Mouse (Mus musculus): ENCODE measurements at regions not wholly inside any gene's neighbourhood (a gene's known extent, or its start where the extent isn't known, plus 50 kb on each side); places are given as distances from the start of the nearest gene placed in this dataset.
"Not testable (repeated sequence)": the region's sequence is repeated elsewhere in the genome, so short reads cannot be mapped to it uniquely, and the experiment has no call there.

DNA sequence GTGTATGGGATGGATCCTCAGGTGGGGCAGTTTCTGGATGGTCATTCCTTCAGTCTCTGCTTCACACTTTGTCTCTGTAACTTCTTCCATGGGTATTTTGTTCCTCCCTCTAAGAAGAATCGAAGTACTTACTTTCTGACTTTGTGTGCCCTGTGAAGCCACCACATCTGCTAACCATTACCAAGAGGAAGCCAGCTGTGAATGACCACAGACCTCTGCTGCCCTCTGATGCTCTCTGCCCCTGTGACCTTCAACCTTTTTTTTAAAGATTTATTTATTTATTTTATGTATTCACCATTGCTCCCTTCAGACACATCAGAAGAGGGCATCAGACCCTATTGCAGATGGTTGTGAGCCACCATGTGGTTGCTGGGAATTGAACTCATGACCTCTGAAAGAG lies 475.7 kb upstream of the Gulo start:
- not testable (repeated sequence) for DNase-seq (ENCODE audit: low spot score in 2 of 2)

DNA sequence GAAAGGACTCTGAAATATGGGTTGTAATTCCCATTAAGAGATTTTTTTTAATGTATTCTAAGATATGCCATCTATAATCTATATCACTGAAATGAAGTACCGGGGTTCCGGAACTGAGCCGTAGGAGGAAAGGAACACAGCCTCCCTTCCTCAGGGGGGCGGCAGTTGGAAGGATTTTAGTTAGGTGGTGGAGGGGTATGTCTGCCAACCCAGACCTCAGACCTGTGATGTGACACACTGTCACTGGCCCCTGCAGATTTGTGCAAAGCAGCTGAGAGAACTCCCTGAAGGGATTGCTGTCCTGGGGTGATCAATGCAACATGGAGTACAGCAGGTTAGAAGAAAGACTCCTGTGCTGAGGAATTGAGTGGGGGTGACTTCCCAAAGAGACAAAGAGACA lies 470.2 kb upstream of the Gulo start:
- DNase-seq (ENCODE audit: low spot score in 2 of 2): peak in 1 of 2 experiments; percentile 19

DNA sequence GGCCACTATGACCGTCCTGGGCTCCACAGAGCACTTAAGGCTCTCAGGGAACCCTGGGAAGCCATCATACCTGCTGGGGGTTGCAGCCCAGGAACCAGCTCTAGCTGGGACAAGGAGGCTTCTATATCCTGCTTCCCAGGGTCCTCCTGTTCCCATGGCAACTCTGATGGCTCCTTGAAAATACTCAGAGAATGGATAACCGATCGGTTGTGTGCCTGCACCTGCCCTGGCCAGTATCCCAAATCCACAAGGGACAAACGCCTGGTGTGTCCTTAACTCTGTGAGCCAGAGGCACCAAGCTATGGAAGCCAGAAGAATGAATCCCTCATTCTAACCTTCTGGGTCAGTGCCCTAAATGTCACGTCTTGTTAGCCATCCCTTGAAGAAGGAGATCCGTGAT lies 469.6 kb upstream of the Gulo start:
- peak; percentile 43 to 62 for DNase-seq (ENCODE audit: low spot score in 2 of 2)

DNA sequence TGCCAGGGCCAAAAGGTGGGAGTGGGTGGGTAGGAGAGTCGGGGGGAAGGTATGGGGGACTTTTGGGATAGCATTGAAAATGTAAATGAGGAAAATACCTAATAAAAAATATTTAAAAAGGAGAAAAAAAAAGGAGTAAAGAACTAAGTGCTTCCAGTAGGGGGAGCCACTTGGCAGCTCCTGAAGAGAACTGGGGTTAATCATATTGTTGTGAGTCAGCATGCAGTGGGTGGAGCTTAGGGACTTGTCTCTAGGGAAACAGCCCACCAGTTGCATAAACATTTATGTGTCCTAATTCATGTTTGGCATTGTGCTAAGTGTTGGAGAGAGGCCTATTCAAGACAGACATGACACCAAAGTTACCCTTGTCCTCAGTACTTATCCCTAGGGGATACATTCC lies 466.0 kb upstream of the Gulo start:
- DNase-seq (ENCODE audit: low spot score in 2 of 2): no peak

DNA sequence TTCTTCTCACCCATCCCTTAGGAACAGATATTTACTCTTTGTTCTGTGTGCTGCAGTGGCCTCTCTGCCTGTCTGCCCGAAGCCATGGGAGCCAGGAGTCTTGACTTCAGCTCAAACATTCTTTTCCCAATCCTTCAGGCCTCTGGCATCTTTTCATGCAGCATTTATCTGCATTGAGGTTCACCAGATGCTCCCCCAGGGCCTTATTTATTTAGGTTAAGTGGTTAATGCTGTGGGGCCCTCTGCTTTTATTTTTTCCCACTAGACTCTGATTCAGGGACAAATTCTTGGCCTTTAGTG lies 464.2 kb upstream of the Gulo start:
- DNase-seq (ENCODE audit: low spot score in 2 of 2): no peak

DNA sequence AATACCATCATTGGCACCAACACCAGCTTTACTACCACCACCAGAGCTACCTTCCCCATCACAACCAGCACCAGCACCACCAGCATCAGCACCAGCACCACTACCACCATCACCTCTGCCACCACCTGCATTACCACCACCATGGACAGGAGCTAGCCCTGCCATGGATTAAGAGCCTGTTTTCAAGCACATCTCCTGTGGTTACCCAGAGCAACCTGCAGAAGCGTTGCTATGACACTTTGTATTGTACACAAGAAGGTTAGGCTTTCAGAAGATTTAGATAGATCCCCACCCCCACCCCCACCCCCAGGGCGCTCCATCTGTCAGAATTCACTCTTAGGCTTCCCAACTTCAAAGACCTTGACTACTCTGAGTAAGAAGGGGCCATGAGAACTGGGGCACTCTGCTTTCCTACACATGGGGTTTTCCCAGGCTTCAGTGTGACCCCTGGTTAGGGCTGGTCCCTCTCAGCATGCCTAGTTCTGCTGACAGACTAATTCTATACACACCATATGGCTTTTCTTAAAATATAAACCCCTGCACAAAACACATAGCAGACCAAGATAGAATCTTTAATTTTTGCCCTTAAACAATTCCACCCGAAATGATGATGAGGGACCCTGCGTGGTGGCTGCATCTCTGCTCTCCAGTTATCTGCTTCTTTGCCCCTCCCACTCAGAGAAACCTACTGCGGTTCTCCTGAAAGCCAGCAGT lies 463.7 kb upstream of the Gulo start:
- DNase-seq (ENCODE audit: low spot score in 2 of 2): peak; percentile 38 to 44

DNA sequence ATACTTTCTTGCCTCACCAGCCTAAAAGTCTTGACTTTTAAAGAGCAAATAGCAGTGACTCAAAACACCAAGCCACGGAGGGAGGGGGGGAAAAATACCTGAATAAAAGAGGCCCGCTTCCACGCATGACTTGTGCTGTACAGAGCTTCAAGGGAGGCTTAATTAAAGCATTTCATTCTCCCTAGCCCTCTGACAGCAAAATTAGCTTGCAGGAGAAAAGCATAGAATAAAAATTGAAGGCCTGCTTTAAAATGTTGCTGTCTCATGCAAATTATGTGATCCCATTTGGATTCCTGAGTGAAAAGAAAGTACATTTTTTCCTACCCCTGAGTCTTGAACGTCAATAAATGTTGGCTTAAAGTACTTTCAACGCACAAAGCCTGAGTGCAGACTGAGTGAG lies 453.1 kb upstream of the Gulo start:
- DNase-seq (ENCODE audit: low spot score in 2 of 2): no peak

DNA sequence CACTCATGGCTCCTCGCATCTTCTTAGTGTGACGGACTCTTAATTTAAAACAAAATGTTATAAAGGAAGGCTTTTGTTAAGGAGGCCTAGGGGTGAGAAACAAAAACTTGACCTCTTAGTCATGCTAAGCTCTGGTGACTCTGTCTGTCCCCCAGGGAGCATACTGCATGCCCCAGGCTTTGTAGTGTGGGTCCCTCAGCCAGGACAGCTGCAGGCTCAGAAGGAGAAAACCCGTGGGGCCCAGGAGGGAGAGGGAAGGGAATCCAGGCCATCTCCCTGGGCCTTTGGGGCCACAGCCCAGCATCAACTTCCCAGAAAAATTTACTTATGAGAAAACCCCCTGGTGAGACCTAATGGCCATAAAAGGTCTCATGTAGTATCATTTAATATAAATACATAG lies 451.8 kb upstream of the Gulo start:
- DNase-seq (ENCODE audit: low spot score in 2 of 2): no peak

DNA sequence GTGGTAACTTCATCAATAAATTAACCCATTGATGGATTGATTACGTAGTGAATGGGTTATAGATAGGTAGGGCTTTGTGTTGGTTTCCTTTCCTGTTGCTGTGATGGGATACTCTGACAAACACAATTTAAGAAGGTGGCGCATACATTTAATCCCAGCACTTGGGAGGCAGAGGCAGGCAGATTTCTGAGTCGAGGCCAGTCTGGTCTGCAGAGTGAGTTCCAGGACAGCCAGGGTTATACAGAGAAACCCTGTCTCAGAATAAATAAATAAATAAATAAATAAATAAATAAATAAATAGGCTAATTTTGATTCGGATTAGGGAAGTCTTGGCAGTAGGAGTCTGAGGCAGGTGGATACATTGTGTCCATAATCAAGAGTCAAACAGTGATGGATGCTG lies 449.7 kb upstream of the Gulo start:
- no peak for DNase-seq (ENCODE audit: low spot score in 2 of 2)

DNA sequence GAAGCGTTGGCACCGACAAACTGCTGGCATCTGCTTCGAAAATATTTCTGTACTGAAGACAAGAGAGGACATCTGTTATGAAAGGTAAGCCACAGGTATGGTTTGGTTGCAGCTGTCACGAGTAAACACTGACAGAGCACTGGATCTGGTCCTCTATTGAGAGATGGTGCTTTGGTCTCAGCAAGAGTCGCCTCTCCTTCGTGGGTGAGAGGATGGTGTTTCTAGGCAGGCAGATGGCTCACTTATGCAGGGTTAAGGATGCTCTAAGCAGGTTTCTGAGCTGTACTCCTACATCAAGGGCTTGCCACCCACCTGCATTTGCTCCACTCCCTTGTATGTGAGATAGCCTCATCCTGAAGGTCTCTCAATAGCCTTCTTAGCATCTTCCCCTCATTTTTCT lies 448.3 kb upstream of the Gulo start:
- DNase-seq (ENCODE audit: low spot score in 2 of 2): no peak

DNA sequence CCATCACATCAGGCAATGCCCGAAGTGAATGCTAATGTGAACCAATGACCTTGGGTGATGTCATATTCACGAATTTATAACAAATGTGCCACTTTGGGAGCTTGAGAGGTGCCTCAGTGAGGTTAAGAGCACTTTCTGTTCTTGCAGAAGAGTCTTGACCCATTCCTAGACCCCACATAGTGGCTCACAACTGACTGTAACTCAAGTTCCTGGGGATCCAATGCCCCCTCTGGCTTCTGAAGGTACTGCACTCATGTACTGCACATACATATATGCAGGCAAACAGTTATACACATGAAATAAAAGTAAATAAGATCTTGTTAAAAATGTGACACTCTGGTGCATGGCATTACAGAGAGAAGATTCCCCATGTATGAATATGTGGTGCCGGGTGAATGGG lies 443.8 kb upstream of the Gulo start:
- no peak for DNase-seq (ENCODE audit: low spot score in 2 of 2)

DNA sequence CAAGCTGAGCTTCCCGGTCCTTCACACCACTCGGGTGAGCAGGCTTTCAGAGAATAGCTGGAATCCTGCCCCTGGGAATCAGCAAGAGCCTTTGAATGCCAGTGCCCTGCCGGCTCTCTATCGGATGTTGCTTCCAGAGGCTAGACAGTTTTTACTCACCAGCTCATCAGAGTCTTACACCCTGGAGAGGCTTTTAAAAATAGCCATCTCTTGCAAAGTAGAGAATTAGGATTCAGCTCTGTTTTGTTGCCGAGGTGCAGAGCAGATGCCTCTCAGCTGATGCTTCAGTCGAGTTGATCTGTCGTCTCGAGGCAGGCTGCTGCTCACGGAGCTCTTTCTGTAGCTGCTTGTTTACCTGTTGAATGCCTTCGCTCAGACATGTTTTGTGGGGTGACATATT lies 441.3 kb upstream of the Gulo start:
- DNase-seq (ENCODE audit: low spot score in 2 of 2): peak; percentile 48 to 50

DNA sequence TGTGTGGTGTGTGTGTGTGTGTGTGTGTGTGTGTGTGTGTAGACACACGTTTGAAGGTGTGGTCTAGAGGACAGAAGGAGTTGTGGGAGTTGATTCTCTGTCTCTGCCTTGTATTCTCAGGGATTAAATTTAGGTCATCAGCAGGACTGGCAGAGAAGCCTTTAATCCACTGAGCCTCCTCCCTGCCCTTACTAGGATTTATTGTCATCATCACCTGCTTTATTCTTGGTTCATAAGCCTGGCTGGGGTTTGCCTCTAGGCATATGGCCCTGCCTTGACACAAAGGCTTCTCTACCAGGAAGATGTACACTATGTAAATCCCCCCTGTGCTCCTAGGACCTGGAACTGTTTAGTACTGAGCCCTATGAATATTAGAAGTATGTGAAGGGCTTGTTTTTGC lies 433.6 kb upstream of the Gulo start:
- DNase-seq (ENCODE audit: low spot score in 2 of 2): no peak

DNA sequence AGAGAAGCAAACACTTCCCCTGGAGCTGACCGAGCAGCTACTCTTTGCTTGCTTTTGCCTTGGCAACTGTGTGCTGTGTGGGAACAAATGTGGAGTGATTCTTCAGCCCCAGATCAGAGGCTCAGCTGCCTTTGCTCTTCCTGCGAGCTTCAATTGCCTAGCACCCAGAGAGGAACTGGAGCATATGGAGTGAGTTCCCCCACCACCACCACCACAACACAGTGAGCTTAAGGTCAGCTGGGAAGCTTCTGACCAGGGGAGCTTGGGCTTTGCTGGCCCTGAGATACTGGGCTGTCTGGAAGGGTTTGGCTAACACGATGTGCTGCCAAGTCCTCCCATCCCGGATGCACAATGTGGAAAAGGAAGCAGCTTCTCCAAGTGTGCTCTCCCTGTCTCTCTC lies 432.8 kb upstream of the Gulo start:
- peak; percentile 36 to 55 for DNase-seq (ENCODE audit: low spot score in 2 of 2)

DNA sequence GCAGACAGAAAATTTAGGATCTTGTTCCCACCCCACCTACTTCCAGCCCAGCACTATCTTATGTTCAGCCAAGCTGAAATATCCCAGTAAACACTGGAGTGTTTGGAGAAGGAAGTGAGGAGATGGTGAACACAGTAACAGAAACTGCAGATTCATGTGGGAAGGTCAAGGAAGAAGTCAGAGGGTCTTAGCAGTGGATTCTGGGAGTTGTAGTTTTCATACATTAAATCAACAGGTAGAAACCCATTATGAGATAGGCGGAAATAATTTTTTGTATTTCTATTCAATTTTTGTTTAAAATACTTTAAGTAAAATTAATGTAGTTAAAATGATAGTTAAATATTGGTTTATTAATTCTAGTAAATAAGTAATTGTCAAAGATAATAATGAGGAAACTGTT lies 429.6 kb upstream of the Gulo start:
- no peak for DNase-seq (ENCODE audit: low spot score in 2 of 2)

DNA sequence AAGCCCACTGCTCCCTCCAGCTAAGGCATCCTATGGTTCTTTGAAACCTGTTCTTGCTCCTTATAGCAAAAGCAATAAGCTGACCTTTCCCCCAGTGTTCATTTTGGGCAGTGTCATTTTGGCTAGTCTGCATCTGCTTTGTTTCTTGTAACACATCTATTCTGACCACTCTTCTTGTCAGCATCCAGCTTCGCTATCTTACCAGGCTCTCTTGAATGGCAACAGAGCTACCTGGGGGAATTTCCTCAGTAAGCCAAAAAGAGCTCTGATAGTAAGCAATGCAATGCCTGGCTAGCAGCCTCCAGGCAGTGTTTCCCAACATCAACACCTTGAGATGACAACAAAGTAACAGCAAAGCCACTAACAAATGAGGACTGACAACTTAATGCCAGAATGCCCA lies 429.0 kb upstream of the Gulo start:
- no peak for DNase-seq (ENCODE audit: low spot score in 2 of 2)

DNA sequence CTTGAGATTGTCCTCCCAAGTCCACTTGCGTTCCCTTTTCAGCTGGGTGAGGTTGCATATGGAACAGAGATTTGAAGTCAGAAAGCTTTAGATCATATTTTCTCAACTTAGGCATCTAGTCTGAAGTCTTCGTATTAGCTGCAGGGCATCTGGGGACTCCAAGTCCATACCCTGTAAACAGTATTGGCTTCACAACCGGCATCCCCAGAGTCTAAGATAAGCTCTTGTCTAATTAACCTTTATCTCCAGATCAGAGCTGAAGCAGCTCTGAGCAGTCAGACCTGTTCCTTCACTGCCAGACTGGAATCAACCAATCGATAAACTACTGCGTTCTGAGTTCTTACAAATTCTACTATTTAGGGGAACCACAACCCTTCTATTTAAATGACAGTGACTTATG lies 422.6 kb upstream of the Gulo start:
- no peak for DNase-seq (ENCODE audit: low spot score in 2 of 2)

DNA sequence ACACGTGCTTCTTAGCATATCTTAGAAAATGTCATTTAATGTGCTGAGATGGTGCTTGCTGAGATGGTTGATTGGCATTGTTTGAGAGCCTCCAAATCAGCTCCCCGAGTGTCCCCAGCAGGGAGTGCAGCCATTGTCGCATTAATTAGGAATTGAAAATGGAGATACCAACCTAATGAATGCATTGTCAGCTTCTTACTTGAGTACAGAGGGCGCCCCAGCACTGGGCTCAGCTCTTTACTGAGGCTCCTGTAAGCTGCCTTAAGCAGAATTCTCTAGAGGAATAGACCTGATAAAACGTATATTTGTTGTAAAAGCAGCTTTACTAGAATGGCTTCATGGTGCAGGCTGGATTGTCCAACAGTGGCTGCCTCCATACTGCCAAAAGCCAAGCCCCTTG lies 415.1 kb upstream of the Gulo start:
- DNase-seq (ENCODE audit: low spot score in 2 of 2): peak; percentile 64 to 71

Measured in right cerebral cortex, postnatal 10 days (tissue).